Mouse (Mus musculus): Measurements from ENCODE around the gene Abcb6. TPM values are rescaled to one million over a fixed set of nuclear protein-coding genes. Genes with fewer than 3 reads are reported as not detected.

Gene Abcb6
- total and polyA plus RNA-seq, 3 experiments: 25.2 to 29.1 (median 26.6) TPM

GRCm38 (mm10) chr1:75141486-75142190 lies 38.6 kb downstream of the Abcb6 start:
- Histone ChIP-seq H3K4me3 (peak overlapping the region; percentile 82), H3K27ac (peak overlapping the region; percentile 97), H3K36me3 (ENCODE audit: control insufficient read depth, insufficient read depth, low read length) (peaks cover 2% of the 10 kb centered on the region; the same call in 1 of the 2 replicates), H3K79me2 (replicated peaks; ENCODE audit: control insufficient read depth, insufficient read depth, low read length) (no peaks in the 10 kb centered on the region), H3K9ac (ENCODE audit: low read depth, low read length) (peak overlapping the region; percentile 88), H3K27me3 (ENCODE audit: control insufficient read depth, insufficient read depth, low read length) (no peaks in the 10 kb centered on the region), H3K4me1 (ENCODE audit: control insufficient read depth, insufficient read depth, low read length) (peaks cover 2% of the 10 kb centered on the region)
- TF ChIP-seq POLR2A (IDR thresholded peaks at IDR 0.05; ENCODE audit: insufficient read depth, low read depth, low read length) (peak; percentile 88), CTCF (IDR thresholded peaks at IDR 0.05) (no peak)
- DNase-seq: peak; percentile 87
- intact Hi-C loops (cut with DNase I): loop anchor here (2.0 kb wide), 1 partner anchor 51 kb away; the partner anchor contains the start of genes Ankzf1 and Atg9a
- under 1% methylated on average over 53 of the region's 53 CpGs for WGBS

- Histone ChIP-seq H3K79me2 (replicated peaks; ENCODE audit: control insufficient read depth, insufficient read depth, low read length) (no peaks in the 10 kb centered on the region), H3K4me3 (peak overlapping the region; percentile 82), H3K9ac (ENCODE audit: low read depth, low read length) (peak overlapping the region; percentile 88), H3K27ac (peak overlapping the region; percentile 97), H3K4me1 (ENCODE audit: control insufficient read depth, insufficient read depth, low read length) (peaks cover 2% of the 10 kb centered on the region), H3K27me3 (ENCODE audit: control insufficient read depth, insufficient read depth, low read length) (no peaks in the 10 kb centered on the region), H3K36me3 (ENCODE audit: control insufficient read depth, insufficient read depth, low read length) (peaks cover 2% of the 10 kb centered on the region; the same call in 1 of the 2 replicates)
- intact Hi-C loops (cut with DNase I): no loop called here
- 27% methylated on average over 4 of the region's 4 CpGs for WGBS
- no peak for DNase-seq
- TF ChIP-seq POLR2A (IDR thresholded peaks at IDR 0.05; ENCODE audit: insufficient read depth, low read depth, low read length) (no peak), CTCF (IDR thresholded peaks at IDR 0.05) (no peak), EP300 (IDR thresholded peaks at IDR 0.05; ENCODE audit: insufficient read depth, low read depth, low read length) (no peak)
These were observed 39.5 kb downstream of the Abcb6 start for GRCm38 (mm10) chr1:75140601-75141190.

- intact Hi-C loops (cut with DNase I): no loop called here
- H3K27ac ChIP-seq: no peak overlapping the region
These were observed 41.7 kb downstream of the Abcb6 start for GRCm38 (mm10) chr1:75138448-75138847.

GRCm38 (mm10) chr1:75136730-75137129 lies 43.5 kb downstream of the Abcb6 start:
- Histone ChIP-seq H3K4me3 (no peak overlapping the region), H3K36me3 (ENCODE audit: control insufficient read depth, insufficient read depth, low read length) (peaks cover 2% of the 10 kb centered on the region; the same call in 1 of the 2 replicates), H3K27ac (no peak overlapping the region), H3K79me2 (replicated peaks; ENCODE audit: control insufficient read depth, insufficient read depth, low read length) (no peaks in the 10 kb centered on the region), H3K27me3 (ENCODE audit: control insufficient read depth, insufficient read depth, low read length) (no peaks in the 10 kb centered on the region), H3K9ac (ENCODE audit: low read depth, low read length) (no peak overlapping the region), H3K4me1 (ENCODE audit: control insufficient read depth, insufficient read depth, low read length) (no peaks in the 10 kb centered on the region)
- no peak for DNase-seq
- no peak for TF ChIP-seq POLR2A (IDR thresholded peaks at IDR 0.05; ENCODE audit: insufficient read depth, low read depth, low read length)
- no peak for TF ChIP-seq EP300 (IDR thresholded peaks at IDR 0.05; ENCODE audit: insufficient read depth, low read depth, low read length)
- TF ChIP-seq CTCF (IDR thresholded peaks at IDR 0.05): no peak
- intact Hi-C loops (cut with DNase I): no loop called here
- WGBS: 61% methylated on average over 3 of the region's 3 CpGs

More at GRCm38 (mm10) chr1:75138448-75138847, 41.7 kb downstream of the Abcb6 start:
- peaks cover 2% of the 10 kb centered on the region for H3K4me1 ChIP-seq (ENCODE audit: control insufficient read depth, insufficient read depth, low read length)
- TF ChIP-seq EP300 (IDR thresholded peaks at IDR 0.05; ENCODE audit: insufficient read depth, low read depth, low read length) (no peak), CTCF (IDR thresholded peaks at IDR 0.05) (no peak), POLR2A (IDR thresholded peaks at IDR 0.05; ENCODE audit: insufficient read depth, low read depth, low read length) (no peak)
- WGBS: 92% methylated on average over 2 of the region's 2 CpGs
- H3K4me3 ChIP-seq: no peak overlapping the region
- peaks cover 2% of the 10 kb centered on the region; the same call in 1 of the 2 replicates for H3K36me3 ChIP-seq (ENCODE audit: control insufficient read depth, insufficient read depth, low read length)
- no peak for DNase-seq
- no peaks in the 10 kb centered on the region for H3K79me2 ChIP-seq (replicated peaks; ENCODE audit: control insufficient read depth, insufficient read depth, low read length)
- H3K9ac ChIP-seq (ENCODE audit: low read depth, low read length): no peak overlapping the region
- H3K27me3 ChIP-seq (ENCODE audit: control insufficient read depth, insufficient read depth, low read length): no peaks in the 10 kb centered on the region

GRCm38 (mm10) chr1:75136293-75136692 lies 43.9 kb downstream of the Abcb6 start:
- WGBS: 74% methylated on average over 6 of the region's 6 CpGs
- H3K36me3 ChIP-seq (ENCODE audit: control insufficient read depth, insufficient read depth, low read length): peaks cover 2% of the 10 kb centered on the region; the same call in 1 of the 2 replicates
- no peak overlapping the region for H3K9ac ChIP-seq (ENCODE audit: low read depth, low read length)
- no peaks in the 10 kb centered on the region for H3K79me2 ChIP-seq (replicated peaks; ENCODE audit: control insufficient read depth, insufficient read depth, low read length)
- TF ChIP-seq EP300 (IDR thresholded peaks at IDR 0.05; ENCODE audit: insufficient read depth, low read depth, low read length): no peak
- no peak for TF ChIP-seq POLR2A (IDR thresholded peaks at IDR 0.05; ENCODE audit: insufficient read depth, low read depth, low read length)
- no peak for TF ChIP-seq CTCF (IDR thresholded peaks at IDR 0.05)
- no peak overlapping the region for H3K27ac ChIP-seq
- H3K4me1 ChIP-seq (ENCODE audit: control insufficient read depth, insufficient read depth, low read length): no peaks in the 10 kb centered on the region
- intact Hi-C loops (cut with DNase I): no loop called here
- H3K4me3 ChIP-seq: no peak overlapping the region
- DNase-seq: no peak
- no peaks in the 10 kb centered on the region for H3K27me3 ChIP-seq (ENCODE audit: control insufficient read depth, insufficient read depth, low read length)
